Mouse (Mus musculus) spleen, embryonic (tissue): ENCODE data around the gene Srd5a3.
"Not testable (repeated sequence)": the region's sequence is repeated elsewhere in the genome, so short reads cannot be mapped to it uniquely, and the experiment has no call there.

Source experiments
- CTCF ChIA-PET: fragments of 350-600 bp; sonication (Branson Sonifier 250); formaldehyde crosslinking; loops from one replicate; lab custom pipeline; 2022; lab: Charles Lee

Srd5a3 gene

DNA sequence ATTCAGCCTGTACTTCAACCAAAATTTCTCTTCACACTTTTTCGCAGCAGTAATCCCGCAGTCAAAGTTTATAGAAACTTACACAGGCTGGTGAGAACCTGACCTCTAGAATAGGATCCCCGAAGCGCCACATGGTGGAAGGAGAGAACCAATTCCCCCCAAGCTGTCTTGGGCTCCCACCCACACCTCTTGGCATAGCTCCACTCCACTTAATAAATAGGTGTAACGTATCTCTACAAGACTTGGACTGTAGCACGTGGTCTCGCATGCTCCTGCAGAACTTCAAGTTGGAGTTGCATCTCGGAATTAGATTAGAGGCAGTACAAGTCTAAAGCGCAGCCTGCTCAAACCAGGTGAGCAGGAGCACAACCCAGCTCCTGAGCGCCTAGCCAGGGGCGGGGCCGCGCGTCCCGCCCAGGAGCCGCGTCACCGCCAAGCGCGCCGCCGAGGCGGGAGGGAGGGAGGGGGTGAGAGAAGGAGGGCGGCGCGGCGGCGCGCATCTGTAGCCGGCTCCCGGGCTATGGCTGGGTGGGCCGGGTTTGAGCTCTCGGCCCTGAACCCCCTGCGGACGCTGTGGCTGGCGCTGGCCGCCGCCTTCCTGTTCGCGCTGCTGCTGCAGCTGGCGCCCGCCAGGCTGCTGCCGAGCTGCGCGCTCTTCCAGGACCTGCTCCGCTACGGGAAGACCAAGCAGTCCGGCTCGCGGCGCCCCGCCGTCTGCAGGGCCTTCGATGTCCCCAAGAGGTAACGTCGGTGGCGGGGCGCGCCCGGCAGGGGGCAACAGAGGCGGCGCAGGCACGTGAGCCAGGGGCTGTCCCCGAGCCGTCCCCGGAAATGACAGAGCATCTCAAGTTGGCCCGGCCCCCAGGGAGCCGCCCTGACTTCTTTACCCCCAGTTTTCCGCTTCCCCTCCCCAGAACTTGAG lies at the start of gene Srd5a3:
Gene Srd5a3 (plus strand): TSS at position 464 of the 922 bp plus-strand sequence.
- CTCF ChIA-PET, result no interaction called here

- CTCF ChIA-PET, result not testable (repeated sequence)
Observed at GRCm38 (mm10) chr5:76103809-76104208, 36.3 kb upstream of the Srd5a3 start.

DNA sequence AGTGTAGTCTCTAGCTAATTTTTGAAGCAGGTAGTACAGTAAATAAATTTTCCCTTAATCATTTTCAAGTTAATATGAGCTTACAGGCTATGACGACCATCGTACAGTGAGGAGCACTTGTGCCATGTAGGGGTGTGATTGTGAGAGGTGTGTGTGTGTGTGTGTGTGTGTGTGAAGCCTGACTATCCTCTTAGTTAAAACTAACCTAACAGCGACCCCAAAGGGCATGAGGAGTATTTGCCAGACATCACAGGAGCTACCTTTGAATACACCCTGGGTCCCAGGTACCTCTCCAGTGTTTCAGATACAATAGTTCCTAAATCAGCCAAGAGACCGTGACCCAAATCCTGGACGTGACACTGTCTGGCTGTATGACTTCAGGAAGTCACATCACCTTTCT lies 32.8 kb upstream of the Srd5a3 start:
- CTCF ChIA-PET, result no interaction called here

DNA sequence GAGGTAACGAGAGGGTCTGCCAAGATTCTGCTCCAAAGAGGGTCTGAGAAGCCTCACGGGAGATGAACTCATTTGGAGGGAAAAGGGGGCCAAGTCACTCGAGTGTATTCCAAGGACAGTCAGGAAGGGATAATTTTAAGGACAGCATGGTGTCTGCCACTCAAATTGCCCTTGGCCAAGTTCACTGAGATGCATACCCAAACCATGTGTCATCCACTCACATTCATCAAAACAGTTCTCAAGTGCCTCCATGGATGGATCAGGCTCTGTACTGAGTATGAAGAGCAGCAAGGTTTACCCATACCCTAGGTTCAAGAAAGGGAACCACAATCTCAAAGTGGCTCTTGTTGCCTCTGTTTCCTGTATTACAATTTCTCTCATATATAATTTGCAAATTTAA lies 31.6 kb upstream of the Srd5a3 start:
- CTCF ChIA-PET, result no interaction called here

DNA sequence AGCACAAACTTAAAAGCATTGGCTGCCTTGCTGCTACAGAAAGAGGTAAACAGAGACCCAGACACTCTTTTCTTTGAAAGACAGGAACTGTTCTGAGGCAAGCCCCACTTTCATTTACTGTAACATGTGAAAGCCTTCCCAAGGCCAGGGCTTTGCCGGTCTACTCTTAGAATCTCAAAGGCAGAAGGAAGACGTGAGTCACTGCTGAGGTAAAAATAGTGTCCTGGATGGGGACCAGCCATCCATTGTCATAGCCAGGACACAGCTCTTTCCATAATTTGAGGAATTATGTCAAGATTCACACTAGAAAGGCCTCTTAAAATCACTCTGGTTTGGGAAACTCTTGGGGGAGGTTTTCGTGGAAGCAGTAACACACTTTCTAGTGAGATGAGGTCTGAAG lies 28.9 kb upstream of the Srd5a3 start:
- CTCF ChIA-PET, result no interaction called here

DNA sequence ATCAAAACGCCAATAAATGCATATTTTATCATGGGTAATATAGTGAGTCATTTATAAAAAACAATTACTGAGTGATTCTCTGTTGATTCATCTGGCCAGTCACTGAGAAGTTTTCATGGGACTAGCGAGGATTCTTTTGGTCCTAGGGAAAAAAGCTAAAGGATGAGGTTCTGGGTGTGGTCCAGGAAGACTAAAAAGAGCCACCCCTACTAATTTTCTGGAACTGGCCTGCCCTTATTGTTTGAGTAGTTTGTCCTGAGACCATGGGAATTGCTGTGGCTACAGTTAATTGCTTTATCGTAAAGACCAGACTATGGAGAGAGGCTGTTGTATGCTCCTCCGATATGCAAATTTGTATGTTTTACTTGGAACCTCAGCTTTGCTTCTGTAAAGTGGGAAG lies 28.1 kb upstream of the Srd5a3 start:
- CTCF ChIA-PET, result no interaction called here

DNA sequence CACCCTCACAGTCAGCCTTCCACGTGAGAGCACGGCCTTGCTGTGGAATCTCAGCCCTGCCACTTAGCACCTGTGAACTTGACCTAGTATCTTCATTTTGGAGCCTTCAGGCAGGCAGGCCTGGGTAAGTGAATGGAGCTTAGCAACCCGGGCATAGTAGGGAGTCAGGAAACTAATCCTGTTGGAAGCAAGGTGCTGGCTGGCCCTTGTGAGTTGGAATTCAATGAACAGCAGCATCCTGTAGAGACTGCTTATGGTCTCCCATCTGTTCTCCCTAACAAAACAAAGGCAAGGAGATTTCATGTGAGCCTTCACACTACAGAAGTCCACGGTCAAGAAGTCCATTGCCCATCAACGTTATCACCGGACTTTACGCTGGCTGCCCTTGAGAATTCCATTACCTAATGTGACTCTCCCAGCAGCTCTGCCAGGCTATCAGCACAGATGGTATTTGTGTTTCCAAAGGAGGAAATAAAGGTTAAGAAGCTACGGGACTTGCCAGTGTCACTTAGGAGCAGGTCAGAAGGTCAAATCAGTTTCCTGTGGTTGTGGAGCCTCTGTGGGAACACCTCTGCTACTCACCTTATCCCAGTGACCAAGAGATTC lies 24.5 kb upstream of the Srd5a3 start:
- CTCF ChIA-PET, result no interaction called here

DNA sequence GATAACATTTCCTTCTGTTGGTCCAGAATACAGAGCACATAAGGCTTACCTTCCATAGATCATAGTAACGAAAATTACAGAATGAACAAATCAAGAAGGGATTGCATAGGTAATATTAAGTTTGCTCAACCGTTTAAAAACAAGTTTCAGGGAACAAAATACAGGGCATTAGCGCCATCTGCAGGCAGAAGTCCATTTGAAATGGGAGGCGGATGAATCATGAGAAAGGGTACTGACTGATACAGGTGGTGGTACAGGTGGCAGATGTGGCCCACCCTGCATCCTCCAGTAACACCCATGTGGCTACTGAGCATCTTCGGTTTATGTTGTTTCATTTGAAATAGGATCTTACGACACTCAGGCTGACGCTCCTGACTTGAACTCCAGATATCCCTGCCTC lies 21.6 kb upstream of the Srd5a3 start:
- CTCF ChIA-PET, result no interaction called here

GRCm38 (mm10) chr5:76120634-76121033 lies 19.4 kb upstream of the Srd5a3 start:
- CTCF ChIA-PET, result no interaction called here

- CTCF ChIA-PET, result no interaction called here
Observed at GRCm38 (mm10) chr5:76127584-76128316, 12.3 kb upstream of the Srd5a3 start.

- CTCF ChIA-PET, result interaction anchor here (0.6 kb wide), 1 partner anchor 267 kb away, joined by 3 read pairs; no protein-coding TSS in a partner anchor
Observed at GRCm38 (mm10) chr5:76130292-76130691, 9.8 kb upstream of the Srd5a3 start.

DNA sequence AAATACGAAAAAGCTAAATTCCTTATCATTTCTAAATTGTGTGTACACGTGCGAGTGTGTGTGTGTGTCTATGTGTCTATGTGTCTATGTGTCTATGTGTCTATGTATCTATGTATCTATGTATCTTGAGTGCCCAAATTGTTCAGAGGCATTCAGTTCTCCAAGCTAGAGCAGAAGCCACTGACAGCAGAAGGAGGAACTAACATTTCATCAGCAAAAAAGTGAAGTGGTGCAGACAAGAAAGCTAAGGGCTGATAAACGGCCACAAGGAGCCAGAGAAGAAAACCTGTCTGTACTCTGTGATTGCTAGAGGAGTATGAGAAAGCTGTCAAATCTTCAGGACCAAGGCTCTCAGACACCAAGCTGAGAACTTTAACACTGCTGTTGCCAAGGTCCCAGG lies 8.1 kb upstream of the Srd5a3 start:
- CTCF ChIA-PET, result no interaction called here

GRCm38 (mm10) chr5:76135644-76136043 lies 4.4 kb upstream of the Srd5a3 start:
- CTCF ChIA-PET, result no interaction called here

- CTCF ChIA-PET, result no interaction called here
Observed at GRCm38 (mm10) chr5:76136271-76136670, 3.8 kb upstream of the Srd5a3 start.

GRCm38 (mm10) chr5:76137586-76137985 lies 2.5 kb upstream of the Srd5a3 start:
- CTCF ChIA-PET, result no interaction called here

DNA sequence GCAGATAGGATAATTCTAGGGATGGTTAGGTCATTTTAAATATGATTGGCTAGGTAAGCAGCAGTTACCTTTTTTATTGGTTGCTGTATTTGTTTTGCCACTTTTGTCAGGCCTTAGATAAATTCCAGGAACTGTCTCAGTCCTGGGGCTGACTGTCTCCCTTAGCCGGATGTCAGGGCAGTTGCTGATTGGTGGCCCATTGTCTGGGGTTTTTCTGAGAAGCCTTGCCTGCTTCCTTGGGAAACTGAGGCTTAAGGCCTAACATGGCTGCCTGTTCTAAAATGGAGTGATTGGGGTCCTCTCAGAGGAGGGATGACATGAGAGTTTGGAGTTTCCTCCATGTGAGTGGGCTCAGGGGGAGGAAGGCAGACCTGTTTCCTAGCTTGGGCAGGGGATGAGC lies 2.0 kb upstream of the Srd5a3 start:
- CTCF ChIA-PET, result no interaction called here

DNA sequence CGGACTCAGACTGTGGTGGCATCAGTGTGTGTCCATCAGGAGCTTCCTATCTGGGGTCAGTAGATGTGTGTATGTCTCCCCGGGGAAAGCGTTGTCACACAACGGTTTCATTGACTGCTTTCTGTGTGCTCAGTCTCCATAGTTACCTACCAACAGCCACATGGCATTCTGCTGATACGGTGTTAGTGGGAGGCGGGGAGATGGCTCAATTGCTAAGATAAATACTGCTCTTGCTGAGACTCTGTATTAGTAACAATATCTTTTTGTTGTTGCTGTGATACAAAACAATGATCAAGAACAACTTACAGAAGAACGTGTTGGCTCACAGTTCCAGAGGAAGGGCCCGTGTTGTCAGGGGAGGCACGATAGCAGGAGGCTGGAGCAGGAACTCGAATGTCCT lies 1.6 kb upstream of the Srd5a3 start:
- CTCF ChIA-PET, result no interaction called here

GRCm38 (mm10) chr5:76139171-76139671 lies 850 bp upstream of the Srd5a3 start:
- CTCF ChIA-PET, result no interaction called here

GRCm38 (mm10) chr5:76140730-76141066 lies 627 bp downstream of the Srd5a3 start:
- CTCF ChIA-PET, result no interaction called here

GRCm38 (mm10) chr5:76143356-76143755 lies 3.3 kb downstream of the Srd5a3 start:
- CTCF ChIA-PET, result interaction anchor here (0.7 kb wide), 1 partner anchor 158 kb away, joined by 3 read pairs; no protein-coding TSS in a partner anchor

DNA sequence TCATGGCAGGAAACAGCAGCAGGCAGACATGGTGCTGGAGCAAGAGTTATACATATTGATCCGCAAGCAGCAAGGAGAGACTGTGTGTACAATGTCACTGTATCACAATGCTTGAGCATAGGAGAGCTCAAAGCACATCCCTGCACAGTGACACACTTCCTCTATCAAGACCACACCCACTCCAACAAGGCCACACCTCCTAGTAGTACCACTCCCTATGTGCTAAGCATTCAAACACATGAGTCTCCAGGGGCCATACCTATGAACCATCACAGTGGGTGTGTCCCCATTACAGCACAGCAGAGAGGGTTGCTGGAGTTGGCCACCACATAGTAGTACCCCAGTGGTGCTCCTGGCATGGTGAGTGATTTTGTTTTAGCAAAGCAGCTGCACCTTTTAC lies 6.3 kb downstream of the Srd5a3 start:
- CTCF ChIA-PET, result no interaction called here

GRCm38 (mm10) chr5:76149436-76149835 lies 9.4 kb downstream of the Srd5a3 start:
- CTCF ChIA-PET, result no interaction called here
